Mouse (Mus musculus) forebrain, embryonic 16.5 days (tissue): ENCODE measurements around the gene Akt1. TPM values are rescaled to one million over a fixed set of nuclear protein-coding genes. Genes with fewer than 3 reads are reported as not detected.

Experiments
- ATAC-seq: fragments of 200-750 bp; cut with Nextera tagmentation; 2 replicates; pipeline ENCODE4 v1.8.0; 2017; ENCODE audit warnings: mild to moderate bottlenecking, moderate library complexity
- H3K27ac ChIP-seq: fragments of 300-500 bp; sonication (generic); 2 replicates; pipeline ENCODE4 v1.5.1; 2014; ENCODE audit warnings: low read length, control low read depth
- H3K27me3 ChIP-seq: fragments of 300-500 bp; sonication (generic); replicated peaks from 2 replicates; pipeline ENCODE4 v1.6.1; 2014; ENCODE audit warnings: low read length; ENCODE audit not compliant: control insufficient read depth, insufficient read depth
- H3K36me3 ChIP-seq: fragments of 300-500 bp; sonication (generic); 2 replicates; pipeline ENCODE4 v1.6.1; 2014; ENCODE audit not compliant: control insufficient read depth, insufficient read depth
- H3K4me1 ChIP-seq: fragments of 300-500 bp; sonication (generic); replicated peaks from 2 replicates; pipeline ENCODE4 v1.6.1; 2014; ENCODE audit warnings: low read length; ENCODE audit not compliant: control insufficient read depth, insufficient read depth
- H3K4me2 ChIP-seq: fragments of 300-500 bp; sonication (generic); 2 replicates; pipeline ENCODE4 v1.6.1; 2014; ENCODE audit warnings: mild to moderate bottlenecking, low read length, control low read depth
- H3K4me3 ChIP-seq: fragments of 300-500 bp; sonication (generic); replicated peaks from 2 replicates; pipeline ENCODE4 v1.5.1; 2014; ENCODE audit warnings: mild to moderate bottlenecking, low read length, control low read depth
- H3K9ac ChIP-seq: fragments of 300-500 bp; sonication (generic); replicated peaks from 2 replicates; pipeline ENCODE4 v1.6.1; 2014; ENCODE audit warnings: low read depth, low read length, control low read depth
- H3K9me3 ChIP-seq: fragments of 300-500 bp; sonication (generic); 2 replicates; pipeline ENCODE4 v1.6.1; 2016; ENCODE audit warnings: low read length; ENCODE audit not compliant: control insufficient read depth
- WGBS: fragments of 180-500 bp; shearing (Covaris S2); extraction: QIAGEN DNeasy Blood & Tissue Kit; methylation state at CpG from one replicate; pipeline ENCODE4 v1.1.7; 2014; 5-methylcytosine and 5-hydroxymethylcytosine counted together
- polyA plus RNA-seq: library from polyadenylated mRNA; unstranded; fragments of >200 nt; fragmentation: Nextera tagmentation; extraction: Ambion mirVana; gene quantifications from 2 replicates; pipeline ENCODE4 v1.2.1, GENCODE M21; 2015

The Akt1 gene
- polyA plus RNA-seq, 1 experiment from 2014 or later, result 57.1 TPM

- WGBS, result 75% methylated on average over 5 of the region's 5 CpGs
- H3K36me3 ChIP-seq, result no peaks in the 10 kb centered on the region
Observed at GRCm38 (mm10) chr12:112718995-112719394, 44.3 kb upstream of the Akt1 start.

GRCm38 (mm10) chr12:112717140-112717539 lies 42.5 kb upstream of the Akt1 start:
- no peak overlapping the region for H3K9ac ChIP-seq
- no peak overlapping the region for H3K4me2 ChIP-seq
- no peaks in the 10 kb centered on the region for H3K27me3 ChIP-seq
- H3K4me3 ChIP-seq, result no peak overlapping the region
- H3K4me1 ChIP-seq, result peaks cover 8% of the 10 kb centered on the region
- WGBS, result 30% methylated on average over 7 of the region's 7 CpGs
- H3K27ac ChIP-seq, result no peak overlapping the region
- no peak for ATAC-seq
- no peaks in the 10 kb centered on the region for H3K36me3 ChIP-seq
- H3K9me3 ChIP-seq, result no peaks in the 10 kb centered on the region

More at GRCm38 (mm10) chr12:112718995-112719394, 44.3 kb upstream of the Akt1 start:
- no peak overlapping the region for H3K27ac ChIP-seq
- no peak overlapping the region for H3K4me3 ChIP-seq
- H3K4me2 ChIP-seq, result no peak overlapping the region
- ATAC-seq, result no peak
- H3K9me3 ChIP-seq, result no peaks in the 10 kb centered on the region
- H3K27me3 ChIP-seq, result no peaks in the 10 kb centered on the region
- H3K9ac ChIP-seq, result no peak overlapping the region
- H3K4me1 ChIP-seq, result peaks cover 17% of the 10 kb centered on the region

GRCm38 (mm10) chr12:112713984-112714383 lies 39.3 kb upstream of the Akt1 start:
- no peaks in the 10 kb centered on the region for H3K36me3 ChIP-seq
- no peaks in the 10 kb centered on the region for H3K9me3 ChIP-seq
- 54% methylated on average over 3 of the region's 3 CpGs for WGBS
- no peak overlapping the region for H3K4me3 ChIP-seq
- peak overlapping the region; percentile 6 for H3K27ac ChIP-seq
- peak; percentile 41; the same call in 1 of the 2 replicates for ATAC-seq
- H3K27me3 ChIP-seq, result no peaks in the 10 kb centered on the region
- H3K4me2 ChIP-seq, result no peak overlapping the region
- peaks cover 8% of the 10 kb centered on the region for H3K4me1 ChIP-seq
- H3K9ac ChIP-seq, result 0 out of 2 replicates have a peak overlapping the region, but pooled peaks have one; percentile 4

- Histone ChIP-seq H3K27ac (no peak overlapping the region), H3K27me3 (no peaks in the 10 kb centered on the region), H3K36me3 (no peaks in the 10 kb centered on the region), H3K4me1 (peaks cover 3% of the 10 kb centered on the region), H3K9me3 (no peaks in the 10 kb centered on the region), H3K4me3 (no peak overlapping the region), H3K9ac (peak overlapping the region; percentile 6), H3K4me2 (no peak overlapping the region)
- whole genome bisulfite sequencing, result 26% methylated on average over 8 of the region's 8 CpGs
- ATAC-seq, result peak; percentile 17; the same call in 1 of the 2 replicates
Observed at GRCm38 (mm10) chr12:112707573-112707869, 32.8 kb upstream of the Akt1 start.

GRCm38 (mm10) chr12:112706704-112707572 lies 32.3 kb upstream of the Akt1 start:
- peak; percentile 90 for ATAC-seq
- H3K27me3 ChIP-seq, result no peaks in the 10 kb centered on the region
- peaks cover 3% of the 10 kb centered on the region for H3K4me1 ChIP-seq
- peak overlapping the region; percentile 6 for H3K9ac ChIP-seq
- no peak overlapping the region for H3K27ac ChIP-seq
- 0 out of 2 replicates have a peak overlapping the region, but pooled peaks have one; percentile 12 for H3K4me3 ChIP-seq
- H3K36me3 ChIP-seq, result no peaks in the 10 kb centered on the region
- no peaks in the 10 kb centered on the region for H3K9me3 ChIP-seq
- WGBS, result 12% methylated on average over 32 of the region's 32 CpGs
- peak overlapping the region; percentile 41 for H3K4me2 ChIP-seq

- WGBS, result 79% methylated on average over 6 of the region's 6 CpGs
- H3K27ac ChIP-seq, result no peak overlapping the region
- no peaks in the 10 kb centered on the region for H3K9me3 ChIP-seq
- H3K9ac ChIP-seq, result no peak overlapping the region
- H3K36me3 ChIP-seq, result no peaks in the 10 kb centered on the region
- no peak for ATAC-seq
- no peaks in the 10 kb centered on the region for H3K27me3 ChIP-seq
- H3K4me2 ChIP-seq, result no peak overlapping the region
- no peak overlapping the region for H3K4me3 ChIP-seq
- peaks cover 9% of the 10 kb centered on the region for H3K4me1 ChIP-seq
Observed at GRCm38 (mm10) chr12:112702374-112703320, 28.0 kb upstream of the Akt1 start.

GRCm38 (mm10) chr12:112700522-112700921 lies 25.8 kb upstream of the Akt1 start:
- peak overlapping the region; percentile 35 for H3K9ac ChIP-seq

GRCm38 (mm10) chr12:112696806-112697425 lies 22.2 kb upstream of the Akt1 start:
- Histone ChIP-seq H3K4me2 (no peak overlapping the region), H3K9me3 (no peaks in the 10 kb centered on the region), H3K4me1 (peaks cover 20% of the 10 kb centered on the region), H3K9ac (no peak overlapping the region), H3K4me3 (no peak overlapping the region), H3K27me3 (no peaks in the 10 kb centered on the region), H3K27ac (no peak overlapping the region), H3K36me3 (no peaks in the 10 kb centered on the region)
- no peak for ATAC-seq
- 84% methylated on average over 3 of the region's 3 CpGs for WGBS

More at GRCm38 (mm10) chr12:112700522-112700921, 25.8 kb upstream of the Akt1 start:
- no peak overlapping the region for H3K27ac ChIP-seq
- WGBS, result 9% methylated on average over 15 of the region's 15 CpGs
- no peaks in the 10 kb centered on the region for H3K36me3 ChIP-seq
- no peak for ATAC-seq
- peaks cover 6% of the 10 kb centered on the region for H3K4me1 ChIP-seq
- H3K9me3 ChIP-seq, result no peaks in the 10 kb centered on the region
- H3K27me3 ChIP-seq, result no peaks in the 10 kb centered on the region
- H3K4me2 ChIP-seq, result peak overlapping the region; percentile 4
- H3K4me3 ChIP-seq, result no peak overlapping the region

- peak overlapping the region; percentile 87 for H3K4me2 ChIP-seq
- peak overlapping the region; percentile 64 for H3K4me3 ChIP-seq
- no peaks in the 10 kb centered on the region for H3K27me3 ChIP-seq
- no peaks in the 10 kb centered on the region for H3K9me3 ChIP-seq
- H3K27ac ChIP-seq, result peak overlapping the region; percentile 86
- H3K36me3 ChIP-seq, result no peaks in the 10 kb centered on the region
- ATAC-seq, result 0 out of 2 replicates have a peak, but pooled peaks have one; percentile 6
- peaks cover 14% of the 10 kb centered on the region for H3K4me1 ChIP-seq
- peak overlapping the region; percentile 82 for H3K9ac ChIP-seq
- 85% methylated on average over 10 of the region's 10 CpGs for WGBS
Observed at GRCm38 (mm10) chr12:112694127-112694475, 19.4 kb upstream of the Akt1 start.
